Mouse (Mus musculus) forebrain, embryonic 13.5 days (tissue): Measurements from ENCODE around the gene Vps36. TPM values are rescaled to one million over a fixed set of nuclear protein-coding genes. Genes with fewer than 3 reads are reported as not detected.

Experiments used
- ATAC-seq: fragments of 200-750 bp; cut with Nextera tagmentation; 2 replicates; pipeline ENCODE4 v1.8.0; 2017
- H3K27ac ChIP-seq: fragments of 300-500 bp; sonication (generic); 2 replicates; pipeline ENCODE4 v1.5.1; 2015; ENCODE audit warnings: inconsistent platforms, mild to moderate bottlenecking, moderate library complexity
- H3K27me3 ChIP-seq: fragments of 300-500 bp; sonication (generic); 2 replicates; pipeline ENCODE4 v1.6.1; 2015; ENCODE audit warnings: mild to moderate bottlenecking, inconsistent platforms
- H3K36me3 ChIP-seq: fragments of 300-500 bp; sonication (generic); 2 replicates; pipeline ENCODE4 v1.6.1; 2015; ENCODE audit warnings: mild to moderate bottlenecking, inconsistent platforms; ENCODE audit not compliant: poor library complexity, severe bottlenecking
- H3K4me1 ChIP-seq: fragments of 300-500 bp; sonication (generic); 2 replicates; pipeline ENCODE4 v1.6.1; 2015; ENCODE audit warnings: inconsistent platforms
- H3K4me2 ChIP-seq: fragments of 300-500 bp; sonication (generic); 2 replicates; pipeline ENCODE4 v1.6.1; 2015; ENCODE audit warnings: inconsistent platforms, mild to moderate bottlenecking, moderate library complexity
- H3K4me3 ChIP-seq: fragments of 300-500 bp; sonication (generic); 2 replicates; pipeline ENCODE4 v1.5.1; 2015; ENCODE audit warnings: mild to moderate bottlenecking, inconsistent platforms
- H3K9ac ChIP-seq: fragments of 300-500 bp; sonication (generic); 2 replicates; pipeline ENCODE4 v1.6.1; 2015; ENCODE audit warnings: mild to moderate bottlenecking, inconsistent platforms
- H3K9me3 ChIP-seq: fragments of 300-500 bp; sonication (generic); replicated peaks from 2 replicates; pipeline ENCODE4 v1.6.1; 2016; ENCODE audit warnings: inconsistent platforms
- WGBS: fragments of 180-500 bp; shearing (Covaris S2); methylation state at CpG from one replicate; pipeline ENCODE4 v1.1.7; 2015; 5-methylcytosine and 5-hydroxymethylcytosine counted together
- polyA plus RNA-seq: library from polyadenylated mRNA; unstranded; fragments of >200 nt; fragmentation: Nextera tagmentation; extraction: Ambion mirVana; gene quantifications from 2 replicates; pipeline ENCODE4 v1.2.1, GENCODE M21; 2015

Vps36 gene
- polyA plus RNA-seq, 1 experiment from 2014 or later: 43.2 TPM

DNA sequence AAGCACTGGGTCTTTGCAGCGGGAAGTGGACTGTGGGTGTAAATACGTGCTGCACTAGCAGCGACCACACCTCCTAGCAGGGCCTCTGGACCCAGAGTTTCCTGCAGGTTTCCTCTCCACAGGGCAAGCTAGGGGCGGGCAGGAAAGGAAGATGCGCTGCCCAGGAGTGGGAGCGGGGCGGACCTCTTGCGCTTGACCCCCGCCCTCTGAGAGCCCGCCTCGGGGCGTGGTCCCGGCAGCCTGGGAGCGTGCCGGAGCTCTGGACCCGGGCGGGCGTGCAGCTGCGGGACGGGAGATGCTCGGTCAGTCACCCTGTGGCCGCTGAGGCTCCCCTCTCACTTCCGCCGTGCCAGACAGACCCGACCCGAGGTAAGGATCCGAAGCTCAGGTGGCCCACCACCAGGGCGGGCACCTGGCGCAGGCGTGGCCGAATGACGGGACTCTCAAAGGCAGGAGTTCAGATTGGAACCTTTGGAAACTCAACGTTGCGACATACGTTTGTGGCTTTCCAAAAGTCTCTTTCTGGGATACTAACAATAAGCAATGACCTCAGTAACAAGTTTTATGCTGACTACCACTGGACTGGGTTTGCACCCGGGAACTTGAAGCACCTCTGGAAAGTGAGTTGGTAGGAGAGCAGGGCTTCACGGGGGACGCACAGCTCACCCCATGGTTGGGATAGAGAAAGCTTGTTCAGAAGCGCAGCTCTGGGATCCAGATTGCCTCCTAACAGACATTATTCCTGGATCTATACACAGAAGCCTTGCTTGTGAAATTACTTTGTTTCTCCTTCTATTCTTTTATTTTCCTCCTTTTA lies 34.7 kb downstream of the Vps36 start, which contains the start of gene Thsd1:
Gene Thsd1, plus strand, starts transcription at position 253 of the 817 bp plus-strand sequence.
- Histone ChIP-seq H3K4me3 (peak within 1 kb of the TSS; percentile 52), H3K4me1 (peaks cover 9% of the 10 kb centered on the region), H3K9me3 (0 out of 2 replicates have a peak, but pooled peaks cover 4% of the 10 kb centered on the region), H3K27ac (no peak within 1 kb of the TSS), H3K9ac (peak within 1 kb of the TSS; percentile 68), H3K4me2 (peak within 1 kb of the TSS; percentile 93), H3K36me3 (peaks cover 15% of the 10 kb centered on the region), H3K27me3 (peaks cover 22% of the 10 kb centered on the region; the same call in 1 of the 2 replicates)
- ATAC-seq: peak; percentile 72
- 2% methylated on average over 37 of the region's 39 CpGs for WGBS

DNA sequence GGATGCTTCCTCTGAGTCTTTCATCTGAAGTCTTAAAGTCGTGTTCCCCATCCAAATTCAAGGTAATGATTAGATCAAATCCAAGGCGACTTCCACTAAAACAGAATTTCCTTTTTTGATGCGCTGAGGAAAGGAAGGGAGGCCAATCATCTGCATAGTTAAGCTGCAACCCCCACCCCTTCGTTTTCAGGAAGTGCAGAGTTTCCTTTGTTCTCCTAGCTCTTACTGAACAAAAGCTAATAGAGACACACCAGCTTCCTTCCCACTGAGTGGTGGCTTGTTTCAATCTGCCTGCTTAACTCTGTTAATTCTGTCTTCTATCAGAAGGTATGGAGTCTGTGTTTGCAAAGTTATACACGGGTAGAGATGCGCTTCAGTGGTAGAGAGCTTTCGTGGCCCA lies 36.0 kb downstream of the Vps36 start:
- peaks cover 3% of the 10 kb centered on the region; the same call in 1 of the 2 replicates for H3K36me3 ChIP-seq
- peaks cover 22% of the 10 kb centered on the region; the same call in 1 of the 2 replicates for H3K27me3 ChIP-seq
- no peak overlapping the region for H3K4me2 ChIP-seq
- H3K9ac ChIP-seq: no peak overlapping the region
- WGBS: 26% methylated on average over 7 of the region's 7 CpGs
- peaks cover 9% of the 10 kb centered on the region for H3K4me1 ChIP-seq
- H3K9me3 ChIP-seq: no peaks in the 10 kb centered on the region
- ATAC-seq: no peak
- no peak overlapping the region for H3K4me3 ChIP-seq
- no peak overlapping the region for H3K27ac ChIP-seq

DNA sequence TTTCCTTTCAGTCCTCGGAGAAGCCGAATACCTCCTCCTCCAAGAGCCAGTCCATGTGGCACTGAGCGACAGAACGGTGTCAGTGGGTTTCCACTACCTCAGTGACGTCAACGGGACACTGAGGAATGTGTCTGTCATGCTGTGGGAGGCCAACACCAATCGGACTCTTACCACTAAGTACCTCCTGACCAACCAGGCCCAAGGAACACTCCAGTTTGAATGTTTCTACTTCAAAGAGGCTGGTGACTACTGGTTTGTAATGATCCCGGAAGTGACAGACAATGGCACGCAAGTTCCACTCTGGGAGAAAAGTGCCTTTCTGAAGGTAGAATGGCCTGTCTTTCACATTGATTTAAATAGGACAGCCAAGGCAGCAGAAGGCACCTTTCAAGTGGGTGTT lies 50.4 kb downstream of the Vps36 start:
- WGBS: 91% methylated on average over 9 of the region's 9 CpGs

DNA sequence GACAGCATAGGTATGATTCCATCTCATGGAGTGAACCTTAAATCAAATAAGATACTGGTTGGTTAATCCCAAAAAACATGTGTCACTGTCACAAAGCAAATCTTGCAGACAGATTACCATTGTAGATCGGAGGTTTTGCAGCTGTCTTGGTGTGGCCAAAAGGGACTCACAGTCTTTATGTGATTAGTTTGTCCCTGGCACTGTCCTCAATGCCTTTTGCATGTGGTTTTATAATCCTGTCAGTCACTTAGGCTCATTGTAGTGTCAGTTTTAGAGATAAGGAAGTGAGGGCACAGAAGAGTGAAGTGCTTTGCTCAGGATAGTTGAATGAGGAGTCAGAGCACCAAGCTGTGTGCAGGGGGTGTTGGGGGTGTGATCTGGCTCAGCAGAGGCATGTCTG lies 53.1 kb downstream of the Vps36 start:
- Histone ChIP-seq H3K9me3 (no peaks in the 10 kb centered on the region), H3K27me3 (no peaks in the 10 kb centered on the region), H3K9ac (no peak overlapping the region), H3K4me3 (no peak overlapping the region), H3K4me2 (no peak overlapping the region), H3K27ac (no peak overlapping the region), H3K36me3 (no peaks in the 10 kb centered on the region), H3K4me1 (peaks cover 4% of the 10 kb centered on the region; the same call in 1 of the 2 replicates)
- ATAC-seq: no peak
- WGBS: 84% methylated on average over 1 of the region's 1 CpGs

More for the DNA sequence above, 50.4 kb downstream of the Vps36 start:
- no peaks in the 10 kb centered on the region for H3K9me3 ChIP-seq
- no peak for ATAC-seq
- no peak overlapping the region for H3K9ac ChIP-seq
- no peak overlapping the region for H3K27ac ChIP-seq
- peaks cover 1% of the 10 kb centered on the region; the same call in 1 of the 2 replicates for H3K4me1 ChIP-seq
- H3K4me3 ChIP-seq: no peak overlapping the region
- no peak overlapping the region for H3K4me2 ChIP-seq
- H3K27me3 ChIP-seq: no peaks in the 10 kb centered on the region
- H3K36me3 ChIP-seq: no peaks in the 10 kb centered on the region

DNA sequence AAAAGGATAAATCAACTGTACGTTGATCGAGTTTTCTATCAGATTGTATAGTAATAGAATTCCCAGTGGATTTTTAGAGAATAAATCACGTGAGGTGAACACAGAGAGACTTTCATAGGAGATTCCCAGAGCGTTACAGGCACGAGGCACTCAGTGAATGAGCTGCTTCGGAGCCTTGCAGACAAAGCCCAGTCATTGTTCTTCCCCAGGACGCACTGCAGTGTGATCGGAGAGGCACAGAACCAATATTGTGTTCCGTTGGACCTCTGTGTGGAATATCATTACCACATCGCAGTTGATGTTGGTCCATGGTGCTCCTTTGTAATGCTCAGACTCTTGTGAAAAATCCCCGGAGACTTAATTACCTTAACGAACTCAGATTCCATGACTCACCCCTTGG lies 55.3 kb downstream of the Vps36 start:
- Histone ChIP-seq H3K9me3 (no peaks in the 10 kb centered on the region), H3K4me2 (no peak overlapping the region), H3K36me3 (no peaks in the 10 kb centered on the region), H3K27ac (no peak overlapping the region), H3K27me3 (no peaks in the 10 kb centered on the region), H3K4me3 (no peak overlapping the region), H3K4me1 (peaks cover 4% of the 10 kb centered on the region; the same call in 1 of the 2 replicates), H3K9ac (no peak overlapping the region)
- 45% methylated on average over 12 of the region's 12 CpGs for WGBS
- ATAC-seq: no peak

DNA sequence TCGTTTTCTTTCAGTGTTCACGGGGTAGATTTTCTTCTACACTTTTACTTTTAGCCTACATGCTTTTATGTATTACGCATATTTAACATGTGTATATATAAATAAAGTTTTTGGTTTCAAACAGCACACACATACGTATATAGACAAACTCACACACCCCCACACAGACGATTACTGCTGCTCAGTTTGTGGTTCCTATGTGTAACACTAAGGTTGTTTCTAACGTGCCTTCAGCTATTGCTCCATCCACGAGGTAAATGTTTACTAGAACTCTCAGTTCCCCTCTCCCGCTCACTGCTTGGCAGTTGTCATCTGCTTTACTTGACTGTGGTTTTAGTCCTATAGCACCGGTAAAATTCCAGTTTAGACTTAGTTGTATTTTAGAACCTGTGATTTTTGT lies 56.5 kb downstream of the Vps36 start:
- WGBS: 77% methylated on average over 9 of the region's 9 CpGs
- Histone ChIP-seq H3K4me2 (no peak overlapping the region), H3K4me1 (peaks cover 4% of the 10 kb centered on the region; the same call in 1 of the 2 replicates)

DNA sequence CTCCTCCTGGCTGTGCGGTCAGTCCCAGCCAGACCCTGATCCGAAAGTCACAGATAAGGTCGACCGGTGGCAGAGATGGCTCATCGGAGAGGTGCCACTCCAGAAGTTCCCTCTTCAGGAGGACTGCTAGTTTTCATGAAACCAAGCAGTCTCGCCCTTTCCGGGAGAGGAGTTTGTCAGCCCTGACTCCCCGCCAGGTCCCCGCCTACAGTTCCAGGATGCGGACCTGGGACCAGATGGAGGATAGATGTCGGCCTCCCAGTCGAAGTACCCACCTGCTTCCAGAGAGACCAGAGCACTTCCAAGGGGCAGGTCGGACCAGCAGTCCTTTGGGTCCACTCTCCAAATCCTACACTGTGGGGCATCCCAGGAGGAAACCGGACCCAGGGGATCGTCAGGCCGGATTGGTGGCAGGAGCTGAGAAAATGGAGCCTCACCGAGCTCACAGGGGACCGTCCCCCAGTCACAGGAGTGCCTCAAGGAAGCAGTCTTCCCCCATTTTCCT lies 66.4 kb downstream of the Vps36 start:
- ATAC-seq: no peak
- no peaks in the 10 kb centered on the region for H3K27me3 ChIP-seq
- H3K4me1 ChIP-seq: no peaks in the 10 kb centered on the region
- no peak overlapping the region for H3K4me2 ChIP-seq
- no peak overlapping the region for H3K27ac ChIP-seq
- H3K9ac ChIP-seq: no peak overlapping the region
- H3K4me3 ChIP-seq: no peak overlapping the region
- H3K9me3 ChIP-seq: no peaks in the 10 kb centered on the region
- WGBS: 89% methylated on average over 18 of the region's 18 CpGs
- no peaks in the 10 kb centered on the region for H3K36me3 ChIP-seq

More for the DNA sequence above, 56.5 kb downstream of the Vps36 start:
- H3K27me3 ChIP-seq: no peaks in the 10 kb centered on the region
- H3K36me3 ChIP-seq: no peaks in the 10 kb centered on the region
- H3K9me3 ChIP-seq: no peaks in the 10 kb centered on the region
- no peak overlapping the region for H3K9ac ChIP-seq
- H3K4me3 ChIP-seq: no peak overlapping the region
- no peak overlapping the region for H3K27ac ChIP-seq
- ATAC-seq: no peak

DNA sequence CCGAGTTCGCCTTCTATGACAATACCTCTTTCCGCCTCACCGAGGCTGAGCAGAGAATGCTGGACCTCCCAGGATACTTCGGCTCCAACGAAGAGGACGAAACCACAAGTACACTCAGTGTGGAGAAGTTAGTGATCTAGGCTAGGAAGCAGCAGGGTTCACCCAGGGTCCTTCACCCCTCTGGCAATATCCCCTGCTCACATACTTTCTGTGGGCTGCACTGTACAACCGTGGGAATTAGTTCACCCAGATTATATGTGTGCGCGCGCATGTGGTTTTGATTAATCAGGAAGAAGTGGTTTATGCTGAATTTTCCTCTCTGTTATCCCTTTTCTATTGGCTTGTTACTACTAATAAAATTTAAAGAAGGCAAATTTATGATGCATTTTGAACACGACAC lies 66.9 kb downstream of the Vps36 start:
- Histone ChIP-seq H3K4me2 (no peak overlapping the region), H3K36me3 (no peaks in the 10 kb centered on the region), H3K27me3 (no peaks in the 10 kb centered on the region), H3K9me3 (no peaks in the 10 kb centered on the region), H3K4me3 (no peak overlapping the region), H3K27ac (no peak overlapping the region), H3K4me1 (no peaks in the 10 kb centered on the region), H3K9ac (no peak overlapping the region)
- WGBS: 73% methylated on average over 12 of the region's 12 CpGs
- ATAC-seq: no peak

DNA sequence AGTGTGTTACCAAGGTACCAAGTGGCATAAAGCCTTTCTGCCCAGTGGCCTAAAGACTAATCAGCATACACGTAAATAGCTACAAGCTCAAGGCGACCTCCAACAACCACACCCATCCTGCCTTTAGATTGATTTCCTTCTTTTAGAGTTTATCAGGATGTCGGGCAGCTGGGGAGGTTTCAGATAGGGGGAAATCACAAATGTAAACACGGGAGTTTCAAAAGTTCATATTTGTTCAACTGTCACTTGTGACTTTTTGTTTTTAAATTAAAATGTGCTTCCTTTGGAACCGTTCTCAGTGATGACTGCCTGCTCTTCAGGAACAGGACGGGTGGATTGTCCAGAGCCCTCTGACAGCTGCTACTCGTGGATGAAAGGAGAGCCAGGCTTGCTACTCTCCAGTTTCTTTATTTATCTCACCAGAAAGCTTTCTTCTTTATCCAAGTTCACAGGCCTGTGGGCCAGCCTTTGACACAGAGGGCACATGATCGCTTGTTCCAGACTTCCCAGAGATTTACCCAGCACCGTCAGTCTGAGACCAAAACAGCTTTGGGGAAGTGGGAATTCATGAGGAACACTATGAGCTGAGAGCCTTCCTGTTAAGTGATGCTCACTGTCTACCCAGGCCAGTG lies 67.6 kb downstream of the Vps36 start:
- no peak overlapping the region for H3K4me2 ChIP-seq
- no peaks in the 10 kb centered on the region for H3K9me3 ChIP-seq
- H3K27me3 ChIP-seq: no peaks in the 10 kb centered on the region
- 63% methylated on average over 9 of the region's 9 CpGs for WGBS
- no peaks in the 10 kb centered on the region for H3K36me3 ChIP-seq
- no peak overlapping the region for H3K27ac ChIP-seq
- H3K9ac ChIP-seq: no peak overlapping the region
- no peak overlapping the region for H3K4me3 ChIP-seq
- ATAC-seq: no peak
- H3K4me1 ChIP-seq: no peaks in the 10 kb centered on the region

DNA sequence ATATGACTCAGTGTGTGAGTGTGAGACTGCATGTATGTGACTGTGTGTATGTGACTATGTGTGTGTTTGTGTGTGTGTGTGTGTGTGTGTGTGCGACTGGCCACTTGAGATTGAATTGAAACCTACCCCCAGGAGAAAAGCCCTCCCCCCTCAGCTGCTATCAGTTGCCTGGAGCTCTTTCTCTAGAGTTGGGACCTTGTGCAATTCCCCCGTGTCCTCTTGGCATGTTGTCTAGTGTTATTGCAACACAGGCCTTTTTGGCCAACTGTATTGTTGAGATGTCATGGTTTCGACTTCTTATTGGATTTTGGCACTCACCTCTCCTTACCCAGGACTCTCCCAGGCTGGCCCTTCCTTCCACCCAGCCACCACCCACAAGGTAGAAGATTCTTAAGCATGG lies 69.7 kb downstream of the Vps36 start:
- Histone ChIP-seq H3K9ac (no peak overlapping the region), H3K4me3 (no peak overlapping the region), H3K27me3 (no peaks in the 10 kb centered on the region), H3K4me1 (no peaks in the 10 kb centered on the region), H3K27ac (no peak overlapping the region), H3K36me3 (no peaks in the 10 kb centered on the region), H3K4me2 (no peak overlapping the region), H3K9me3 (no peaks in the 10 kb centered on the region)
- ATAC-seq: no peak
- WGBS: 89% methylated on average over 3 of the region's 3 CpGs

DNA sequence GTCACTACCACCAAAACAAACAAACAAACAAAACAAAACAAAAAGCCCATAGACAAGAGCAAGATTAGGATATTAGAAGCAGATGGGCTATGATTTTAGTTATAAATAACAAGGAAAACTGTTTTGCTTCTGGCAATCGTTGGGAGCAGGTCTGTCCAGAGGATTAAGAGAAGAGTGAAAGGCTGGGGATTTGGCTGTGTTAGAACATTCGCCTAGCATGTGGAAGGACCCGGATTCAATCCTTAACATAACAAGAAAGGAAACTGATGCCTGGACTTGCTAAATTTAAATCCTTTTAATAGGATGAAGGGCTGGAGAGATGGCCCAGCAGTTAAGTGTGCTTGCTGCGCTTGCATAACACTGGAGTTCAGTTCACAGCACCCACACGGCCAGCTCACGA lies 71.7 kb downstream of the Vps36 start:
- Histone ChIP-seq H3K36me3 (no peaks in the 10 kb centered on the region), H3K27me3 (no peaks in the 10 kb centered on the region), H3K27ac (no peak overlapping the region), H3K4me1 (no peaks in the 10 kb centered on the region), H3K9ac (no peak overlapping the region), H3K4me3 (no peak overlapping the region), H3K4me2 (no peak overlapping the region), H3K9me3 (no peaks in the 10 kb centered on the region)
- WGBS: 77% methylated on average over 6 of the region's 6 CpGs
- ATAC-seq: no peak

DNA sequence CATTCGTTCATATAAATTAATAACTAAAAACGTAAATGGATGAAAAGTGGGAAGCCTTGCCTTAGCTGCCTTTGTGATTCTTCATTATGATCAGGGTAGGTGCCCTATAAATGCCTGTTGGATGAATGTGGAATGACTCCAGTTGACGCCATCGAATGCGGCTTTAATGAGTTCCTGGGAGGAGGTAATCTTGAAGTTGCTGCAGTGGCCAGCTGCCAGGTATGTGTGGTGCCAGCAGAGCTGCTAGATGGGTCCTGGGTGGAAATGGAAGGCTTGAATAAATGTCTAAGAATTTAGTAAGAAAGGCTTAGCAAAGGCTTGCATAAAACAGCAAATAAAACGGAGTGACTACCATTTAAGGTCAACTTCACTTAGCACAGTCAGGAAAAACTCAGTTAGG lies 72.2 kb downstream of the Vps36 start:
- Histone ChIP-seq H3K9ac (no peak overlapping the region), H3K36me3 (no peaks in the 10 kb centered on the region), H3K27me3 (no peaks in the 10 kb centered on the region), H3K4me1 (no peaks in the 10 kb centered on the region), H3K9me3 (no peaks in the 10 kb centered on the region), H3K27ac (no peak overlapping the region), H3K4me2 (no peak overlapping the region), H3K4me3 (no peak overlapping the region)
- 80% methylated on average over 6 of the region's 6 CpGs for WGBS
- ATAC-seq: no peak
